Mouse (Mus musculus) kidney, postnatal 25 days (tissue): ENCODE results near the gene Galt.
"Not testable (repeated sequence)": the region's sequence is repeated elsewhere in the genome, so short reads cannot be mapped to it uniquely, and the experiment has no call there.

Source experiments
- DNase-seq, 2 experiments: peaks; one replicate each; pipeline ENCODE4 v3.0.0; 2021; ENCODE audit warnings: mixed read lengths in 2 of 2

Galt gene

DNA sequence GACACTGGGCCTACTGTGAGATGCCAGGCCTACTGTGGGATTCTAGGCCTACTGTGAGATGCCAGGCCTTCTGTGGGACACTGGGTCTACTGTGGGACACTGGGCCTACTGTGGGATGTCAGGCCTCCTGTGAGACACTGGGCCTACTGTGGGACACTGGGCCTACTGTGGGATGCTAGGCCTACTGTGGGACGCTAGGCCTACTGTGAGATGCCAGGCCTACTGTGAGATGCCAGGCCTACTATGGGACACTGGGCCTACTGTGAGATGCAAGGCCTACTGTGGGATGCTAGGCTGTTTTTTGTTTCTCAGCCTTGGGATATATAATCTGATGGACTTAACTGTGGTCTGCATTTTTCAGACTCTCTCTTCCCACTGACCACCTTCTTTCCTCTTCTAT lies 20.8 kb downstream of the Galt start:
- DNase-seq, result not testable (repeated sequence)

DNA sequence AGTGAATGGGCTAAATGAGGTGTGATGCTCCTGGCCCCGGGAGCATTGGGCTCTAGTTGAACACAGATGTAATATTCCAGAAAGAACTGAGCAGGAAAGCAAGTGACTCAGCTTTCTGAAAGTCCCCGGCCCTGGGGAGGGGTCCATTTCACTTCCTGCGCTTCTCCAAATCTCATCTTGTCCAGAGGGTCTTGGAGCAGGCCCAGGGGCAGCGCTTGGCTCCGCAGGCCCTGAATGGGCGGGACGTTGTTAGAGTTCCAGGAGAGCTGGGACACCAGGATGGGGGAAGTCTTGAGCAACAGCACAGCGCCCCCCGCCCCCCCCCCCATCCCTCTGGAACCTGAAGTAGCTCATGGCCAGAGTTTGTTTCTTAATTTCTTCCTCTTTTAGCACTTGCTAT lies 26.2 kb downstream of the Galt start:
- not testable (repeated sequence) for DNase-seq

DNA sequence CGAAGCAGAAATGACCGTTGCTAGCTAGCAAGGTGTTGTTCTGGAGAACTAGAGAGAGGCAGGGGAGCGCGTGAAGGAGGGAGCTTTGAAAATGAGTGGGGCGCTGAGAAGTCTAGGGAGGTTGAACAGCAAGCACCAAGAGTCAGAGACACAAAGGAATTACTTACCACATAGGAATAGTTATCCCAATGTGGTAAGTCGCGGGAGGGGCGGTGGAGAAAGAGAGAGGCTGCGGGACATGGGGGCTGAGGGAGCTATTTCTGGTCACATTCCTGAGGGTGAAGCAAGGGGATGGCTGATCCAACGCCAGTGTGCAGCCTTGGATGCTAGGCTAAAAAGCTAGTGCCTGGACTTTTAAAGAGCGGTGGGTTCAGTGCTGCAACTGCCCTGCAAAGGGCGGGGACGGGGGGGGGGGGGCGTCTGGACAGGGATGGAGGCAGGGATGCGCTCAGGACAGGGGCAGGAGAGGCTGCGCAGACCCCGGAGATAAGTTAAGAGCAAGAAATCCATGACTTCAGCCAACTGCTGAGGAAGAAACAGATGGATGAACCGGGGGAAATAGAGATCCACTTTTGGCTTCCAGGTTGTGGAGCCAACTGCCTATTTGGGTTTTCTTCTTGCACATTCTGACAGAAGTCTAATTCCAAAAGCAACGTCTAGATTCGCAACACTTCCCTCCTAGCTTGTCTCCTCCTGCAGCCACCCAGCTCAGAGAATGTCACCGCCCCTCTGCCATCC lies 26.9 kb downstream of the Galt start:
- not testable (repeated sequence) for DNase-seq

DNA sequence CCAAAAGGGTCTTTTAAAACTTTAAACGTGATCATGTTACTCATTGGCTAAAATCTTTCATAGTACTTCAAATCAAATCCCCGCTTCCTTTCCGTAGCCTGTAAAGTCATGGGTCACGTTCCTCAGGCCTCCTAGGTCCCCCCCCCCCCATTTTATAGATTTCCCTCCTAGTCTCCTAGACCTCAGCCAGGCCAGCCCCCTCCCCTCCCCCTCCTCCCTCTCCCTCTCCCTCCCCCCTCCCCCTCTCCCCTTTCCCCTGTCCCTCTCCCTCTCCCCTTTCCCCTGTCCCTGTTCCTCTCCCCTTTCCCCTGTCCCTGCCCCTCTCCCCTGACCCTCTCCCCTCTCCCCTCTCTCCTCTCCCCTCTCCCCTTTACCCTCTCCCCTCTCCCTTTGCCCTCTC lies 27.7 kb downstream of the Galt start:
- DNase-seq, result not testable (repeated sequence)

- not testable (repeated sequence) for DNase-seq
Measured at GRCm38 (mm10) chr4:41783197-41783596, 28.2 kb downstream of the Galt start.
